Mouse (Mus musculus): ENCODE data around the gene Numb. TPM values are rescaled to one million over a fixed set of nuclear protein-coding genes. Genes with fewer than 3 reads are reported as not detected.

Numb gene
- polyA plus RNA-seq, 1 experiment from 2014 or later = 28.9 TPM

GRCm38 (mm10) chr12:83950493-83950839 lies 28.7 kb upstream of the Numb start, which contains the start of gene Riox1:
TSS of gene Riox1 (plus strand) at chr12:83950608.
- peak within 1 kb of the TSS; percentile 82 for H3K9ac ChIP-seq (ENCODE audit: low read depth, low read length)
- peak within 1 kb of the TSS; percentile 82 for H3K4me3 ChIP-seq (ENCODE audit: low read depth, low read length)
- H3K9me3 ChIP-seq (ENCODE audit: control insufficient read depth) = no peaks in the 10 kb centered on the region
- H3K27me3 ChIP-seq (replicated peaks; ENCODE audit: control insufficient read depth, insufficient read depth, low read length) = no peaks in the 10 kb centered on the region
- H3K4me1 ChIP-seq (replicated peaks; ENCODE audit: control insufficient read depth, insufficient read depth, low read length) = 0 out of 2 replicates have a peak, but pooled peaks cover 3% of the 10 kb centered on the region
- H3K4me2 ChIP-seq (replicated peaks; ENCODE audit: low read depth) = peak within 1 kb of the TSS; percentile 96
- ATAC-seq = peak; percentile 88
- H3K36me3 ChIP-seq (ENCODE audit: control insufficient read depth, insufficient read depth) = no peaks in the 10 kb centered on the region
- under 1% methylated on average over 37 of the region's 37 CpGs for WGBS
- TF ChIP-seq CTCF (IDR thresholded peaks at IDR 0.05; ENCODE audit: low read depth) = no peak
- H3K27ac ChIP-seq (ENCODE audit: low read depth, low read length) = peak within 1 kb of the TSS; percentile 90

- H3K4me3 ChIP-seq (ENCODE audit: low read depth, low read length) = peak overlapping the region; percentile 82
- H3K4me1 ChIP-seq (replicated peaks; ENCODE audit: control insufficient read depth, insufficient read depth, low read length) = 0 out of 2 replicates have a peak, but pooled peaks cover 3% of the 10 kb centered on the region
- peak overlapping the region; percentile 96 for H3K4me2 ChIP-seq (replicated peaks; ENCODE audit: low read depth)
- ATAC-seq = no peak
- H3K27ac ChIP-seq (ENCODE audit: low read depth, low read length) = peak overlapping the region; percentile 90
- no peaks in the 10 kb centered on the region for H3K27me3 ChIP-seq (replicated peaks; ENCODE audit: control insufficient read depth, insufficient read depth, low read length)
- H3K36me3 ChIP-seq (ENCODE audit: control insufficient read depth, insufficient read depth) = no peaks in the 10 kb centered on the region
- peak overlapping the region; percentile 82; the same call in 1 of the 2 replicates for H3K9ac ChIP-seq (ENCODE audit: low read depth, low read length)
- WGBS = 23% methylated on average over 11 of the region's 11 CpGs
- no peaks in the 10 kb centered on the region for H3K9me3 ChIP-seq (ENCODE audit: control insufficient read depth)
- no peak for TF ChIP-seq CTCF (IDR thresholded peaks at IDR 0.05; ENCODE audit: low read depth)
Measured at GRCm38 (mm10) chr12:83949776-83950492, 28.2 kb upstream of the Numb start.

- H3K4me2 ChIP-seq (replicated peaks; ENCODE audit: low read depth) = no peak overlapping the region
- H3K9ac ChIP-seq (ENCODE audit: low read depth, low read length) = no peak overlapping the region
- whole genome bisulfite sequencing = 57% methylated on average over 4 of the region's 4 CpGs
- no peak for TF ChIP-seq CTCF (IDR thresholded peaks at IDR 0.05; ENCODE audit: low read depth)
- H3K9me3 ChIP-seq (ENCODE audit: control insufficient read depth) = no peaks in the 10 kb centered on the region
- no peak overlapping the region for H3K27ac ChIP-seq (ENCODE audit: low read depth, low read length)
- H3K36me3 ChIP-seq (ENCODE audit: control insufficient read depth, insufficient read depth) = no peaks in the 10 kb centered on the region
- no peaks in the 10 kb centered on the region for H3K27me3 ChIP-seq (replicated peaks; ENCODE audit: control insufficient read depth, insufficient read depth, low read length)
- no peak for ATAC-seq
- H3K4me3 ChIP-seq (ENCODE audit: low read depth, low read length) = no peak overlapping the region
- 0 out of 2 replicates have a peak, but pooled peaks cover 3% of the 10 kb centered on the region for H3K4me1 ChIP-seq (replicated peaks; ENCODE audit: control insufficient read depth, insufficient read depth, low read length)
Measured at GRCm38 (mm10) chr12:83949043-83949442, 27.3 kb upstream of the Numb start.

GRCm38 (mm10) chr12:83947260-83947811 lies 25.6 kb upstream of the Numb start:
- Histone ChIP-seq H3K9ac (ENCODE audit: low read depth, low read length) (no peak overlapping the region), H3K4me2 (replicated peaks; ENCODE audit: low read depth) (no peak overlapping the region), H3K27ac (ENCODE audit: low read depth, low read length) (no peak overlapping the region), H3K4me3 (ENCODE audit: low read depth, low read length) (no peak overlapping the region), H3K27me3 (replicated peaks; ENCODE audit: control insufficient read depth, insufficient read depth, low read length) (no peaks in the 10 kb centered on the region), H3K9me3 (ENCODE audit: control insufficient read depth) (no peaks in the 10 kb centered on the region), H3K36me3 (ENCODE audit: control insufficient read depth, insufficient read depth) (no peaks in the 10 kb centered on the region), H3K4me1 (replicated peaks; ENCODE audit: control insufficient read depth, insufficient read depth, low read length) (no peaks in the 10 kb centered on the region)
- no peak for ATAC-seq
- TF ChIP-seq CTCF (IDR thresholded peaks at IDR 0.05; ENCODE audit: low read depth) = no peak
- WGBS = 68% methylated on average over 8 of the region's 8 CpGs

GRCm38 (mm10) chr12:83941938-83942337 lies 20.2 kb upstream of the Numb start:
- Histone ChIP-seq H3K4me1 (replicated peaks; ENCODE audit: control insufficient read depth, insufficient read depth, low read length) (no peaks in the 10 kb centered on the region), H3K36me3 (ENCODE audit: control insufficient read depth, insufficient read depth) (no peaks in the 10 kb centered on the region), H3K4me3 (ENCODE audit: low read depth, low read length) (no peak overlapping the region), H3K9me3 (ENCODE audit: control insufficient read depth) (no peaks in the 10 kb centered on the region), H3K9ac (ENCODE audit: low read depth, low read length) (no peak overlapping the region), H3K27me3 (replicated peaks; ENCODE audit: control insufficient read depth, insufficient read depth, low read length) (no peaks in the 10 kb centered on the region), H3K27ac (ENCODE audit: low read depth, low read length) (no peak overlapping the region), H3K4me2 (replicated peaks; ENCODE audit: low read depth) (no peak overlapping the region)
- WGBS = 56% methylated on average over 3 of the region's 3 CpGs
- TF ChIP-seq CTCF (IDR thresholded peaks at IDR 0.05; ENCODE audit: low read depth) = no peak
- ATAC-seq = no peak

- Histone ChIP-seq H3K36me3 (ENCODE audit: control insufficient read depth, insufficient read depth) (no peaks in the 10 kb centered on the region), H3K9ac (ENCODE audit: low read depth, low read length) (no peak overlapping the region), H3K4me3 (ENCODE audit: low read depth, low read length) (no peak overlapping the region), H3K27ac (ENCODE audit: low read depth, low read length) (no peak overlapping the region), H3K4me1 (replicated peaks; ENCODE audit: control insufficient read depth, insufficient read depth, low read length) (no peaks in the 10 kb centered on the region), H3K27me3 (replicated peaks; ENCODE audit: control insufficient read depth, insufficient read depth, low read length) (no peaks in the 10 kb centered on the region), H3K4me2 (replicated peaks; ENCODE audit: low read depth) (no peak overlapping the region), H3K9me3 (ENCODE audit: control insufficient read depth) (no peaks in the 10 kb centered on the region)
- WGBS = 78% methylated on average over 4 of the region's 4 CpGs
- ATAC-seq = no peak
- TF ChIP-seq CTCF (IDR thresholded peaks at IDR 0.05; ENCODE audit: low read depth) = no peak
Measured at GRCm38 (mm10) chr12:83940031-83940430, 18.3 kb upstream of the Numb start.

Measured in intestine, postnatal 0 days (tissue).